10 mouse cellular contexts compared by ENCODE assay signal in the genomic region with DNA sequence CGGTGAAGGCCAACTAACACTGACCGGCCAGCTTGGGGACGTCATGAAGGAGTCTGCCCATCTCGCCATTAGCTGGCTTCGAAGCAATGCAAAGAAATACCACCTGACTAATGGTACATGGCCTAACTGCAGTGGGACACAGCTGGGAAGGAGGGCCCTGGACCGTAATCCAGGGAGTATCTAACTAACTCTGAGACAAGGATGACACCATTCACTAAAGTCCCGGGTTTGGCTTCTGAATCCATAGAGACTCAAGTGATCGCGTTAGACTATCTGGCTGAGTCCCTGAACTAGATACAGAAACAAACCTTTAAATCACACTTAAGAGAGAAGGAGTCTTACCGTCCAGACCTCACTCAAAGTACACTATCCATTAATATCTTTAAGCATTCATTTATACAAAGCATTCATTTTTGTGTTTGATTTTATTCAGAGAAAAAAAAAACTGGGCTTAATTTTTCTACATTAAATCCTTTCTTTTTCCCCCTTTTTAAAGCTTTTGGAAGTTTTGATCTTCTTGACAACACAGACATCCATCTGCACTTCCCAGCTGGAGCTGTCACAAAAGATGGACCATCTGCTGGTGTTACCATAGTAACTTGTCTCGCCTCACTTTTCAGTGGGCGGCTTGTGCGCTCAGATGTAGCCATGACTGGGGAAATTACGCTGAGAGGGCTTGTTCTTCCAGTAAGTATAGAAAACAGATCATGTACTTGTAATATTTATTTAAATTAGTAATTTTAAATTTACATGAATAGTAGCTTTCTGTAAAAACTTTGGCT. TPM values are rescaled to one million over a fixed set of nuclear protein-coding genes. Genes with fewer than 3 reads are reported as not detected.
DNase-seq lines count a peak whose midpoint lies in the region; ATAC-seq and TF ChIP-seq lines count a peak whose summit lies in the region.
"Had no signal": no experiment of that assay in that cellular context is flagged by ENCODE, and none has a peak within 500 bp of the region (broad histone marks: within the 10 kb centered on the region; RNA-seq: fewer than 3 reads in every experiment).

No protein-coding gene starts in this region.

- DNase-seq in lung, embryonic 14.5 days, result peak; percentile 71
- DNase-seq in lung, adult 2 months, result no peak
- peak; percentile 74 to 92 for DNase-seq in frontal cortex, postnatal 36 days (ENCODE audit: low spot score in 2 of 2)
- DNase-seq in left cerebral cortex, postnatal 36 days (ENCODE audit: low spot score in 2 of 2), result peak; percentile 62 to 72
- peak; percentile 68 for DNase-seq in right cerebral cortex, postnatal 25 days
- no peak for DNase-seq in liver, embryonic 11.5 days (ENCODE audit: low spot score)
- no peak for DNase-seq in heart, embryonic 10.5 days (ENCODE audit: low spot score)
- DNase-seq in thymus, postnatal 4 days, result no peak

- ATAC-seq in lung, embryonic 14.5 days (ENCODE audit: insufficient read depth), result no peak
- no peak for ATAC-seq in liver, embryonic 11.5 days (replicated peaks; ENCODE audit: low FRiP score)

- peaks cover 17% of the 10 kb centered on the region; the same call in 1 of the 2 replicates for H3K36me3 ChIP-seq in lung, embryonic 14.5 days (ENCODE audit: insufficient read depth)
- peaks cover 8% of the 10 kb centered on the region for H3K36me3 ChIP-seq in liver, embryonic 11.5 days (ENCODE audit: control insufficient read depth, insufficient read depth, low read length)
- peaks cover 49% of the 10 kb centered on the region for H3K36me3 ChIP-seq in heart, embryonic 10.5 days

- no peak overlapping the region for H3K4me2 ChIP-seq in lung, embryonic 14.5 days
- H3K4me2 ChIP-seq in liver, embryonic 11.5 days, result no peak overlapping the region
- H3K4me2 ChIP-seq: embryonic facial prominence, embryonic 13.5 days; limb, embryonic 13.5 days had no signal

- no peak for TF ChIP-seq POLR2A in lung, adult 2 months (IDR thresholded peaks at IDR 0.05; ENCODE audit: borderline replicate concordance, extremely low read depth, low read depth, low read length)

- H3K27ac ChIP-seq in lung, embryonic 14.5 days (ENCODE audit: low read depth), result no peak overlapping the region
- H3K27ac ChIP-seq in liver, embryonic 11.5 days (ENCODE audit: low read depth, low read length), result no peak overlapping the region
- no peak overlapping the region for H3K27ac ChIP-seq in heart, embryonic 10.5 days
- H3K27ac ChIP-seq: embryonic facial prominence, embryonic 13.5 days; limb, embryonic 13.5 days had no signal

- 60% methylated on average over 14 of the region's 14 CpGs for WGBS in lung, embryonic 14.5 days
- 73% methylated on average over 14 of the region's 14 CpGs for WGBS in lung, adult 2 months
- WGBS in liver, embryonic 11.5 days, result 85% methylated on average over 14 of the region's 14 CpGs
- WGBS in heart, embryonic 10.5 days, result 83% methylated on average over 14 of the region's 14 CpGs

- no peak for TF ChIP-seq CTCF in lung, embryonic 14.5 days (IDR thresholded peaks at IDR 0.05; ENCODE audit: low read depth)
- no peak for TF ChIP-seq CTCF in lung, adult 2 months (IDR thresholded peaks at IDR 0.05; ENCODE audit: insufficient read depth, low read length)

- H3K9ac ChIP-seq in lung, embryonic 14.5 days, result no peak overlapping the region
- H3K9ac ChIP-seq in liver, embryonic 11.5 days (ENCODE audit: low read depth, low read length), result no peak overlapping the region
- H3K9ac ChIP-seq: embryonic facial prominence, embryonic 13.5 days; limb, embryonic 13.5 days had no signal

- intact Hi-C loops in left cerebral cortex, postnatal 36 days (cut with DNase I), result loop anchor here (10.0 kb wide), 1 partner anchor 59 kb away; no protein-coding TSS in a partner anchor

- no peak overlapping the region for H3K4me3 ChIP-seq in lung, embryonic 14.5 days (ENCODE audit: low read depth, low read length)
- no peak overlapping the region for H3K4me3 ChIP-seq in lung, adult 2 months (replicated peaks; ENCODE audit: extremely low read depth, low read depth, low read length)
- H3K4me3 ChIP-seq in liver, embryonic 11.5 days (ENCODE audit: low read depth, low read length), result no peak overlapping the region
- H3K4me3 ChIP-seq in heart, embryonic 10.5 days, result no peak overlapping the region
- H3K4me3 ChIP-seq: embryonic facial prominence, embryonic 13.5 days; limb, embryonic 13.5 days had no signal

- no peaks in the 10 kb centered on the region for H3K4me1 ChIP-seq in lung, embryonic 14.5 days (ENCODE audit: insufficient read depth)
- H3K4me1 ChIP-seq in lung, adult 2 months (ENCODE audit: control insufficient read depth, insufficient read depth, low read length), result no peaks in the 10 kb centered on the region
- peaks cover 11% of the 10 kb centered on the region for H3K4me1 ChIP-seq in liver, embryonic 11.5 days (replicated peaks; ENCODE audit: control insufficient read depth, insufficient read depth, low read length)
- H3K4me1 ChIP-seq in heart, embryonic 10.5 days, result no peaks in the 10 kb centered on the region
- H3K4me1 ChIP-seq: limb, embryonic 13.5 days had no signal

- no peaks in the 10 kb centered on the region for H3K27me3 ChIP-seq in lung, embryonic 14.5 days (ENCODE audit: insufficient read depth, low read length)
- H3K27me3 ChIP-seq in liver, embryonic 11.5 days (replicated peaks; ENCODE audit: control insufficient read depth, insufficient read depth, low read length), result no peaks in the 10 kb centered on the region
- no peaks in the 10 kb centered on the region for H3K27me3 ChIP-seq in heart, embryonic 10.5 days (ENCODE audit: insufficient read depth, poor library complexity, severe bottlenecking)
- H3K27me3 ChIP-seq: embryonic facial prominence, embryonic 13.5 days; limb, embryonic 13.5 days had no signal

- H3K9me3 ChIP-seq in lung, embryonic 14.5 days (ENCODE audit: low read depth, low read length), result no peaks in the 10 kb centered on the region
- H3K9me3 ChIP-seq in liver, embryonic 11.5 days (ENCODE audit: control insufficient read depth, low read length), result no peaks in the 10 kb centered on the region
- H3K9me3 ChIP-seq in heart, embryonic 10.5 days, result no peaks in the 10 kb centered on the region
- H3K9me3 ChIP-seq: embryonic facial prominence, embryonic 13.5 days; limb, embryonic 13.5 days had no signal

RNA-seq across cellular contexts. Expression of a gene that starts 31.9 kb away (rescaled TPM):
- 4.1 and 6.2 TPM in 2 replicates for polyA plus RNA-seq in lung, embryonic 14.5 days (2014; fragmentation: Nextera tagmentation; extraction: Ambion mirVana)
- polyA plus RNA-seq in lung, adult 2 months (2012; rRNA removed), result 3.9 and 5.4 TPM in 2 replicates
- 1 to 10 TPM; 2.4 to 4.0 TPM for total RNA-seq in left cerebral cortex, postnatal 36 days (2021)
- 1.1 and 1.4 TPM in 2 replicates for polyA plus RNA-seq in liver, embryonic 11.5 days (2014; fragmentation: Nextera tagmentation; extraction: Ambion mirVana)
- polyA plus RNA-seq in heart, embryonic 10.5 days (2016; fragmentation: Nextera tagmentation; extraction: Ambion mirVana), result 2.9 and 4.8 TPM in 2 replicates

RNA-seq across cellular contexts. Expression of a gene that starts 32.1 kb away (rescaled TPM):
- 50.8 and 51.6 TPM in 2 replicates for polyA plus RNA-seq in lung, embryonic 14.5 days (2014; fragmentation: Nextera tagmentation; extraction: Ambion mirVana)
- 21.3 and 27.5 TPM in 2 replicates for polyA plus RNA-seq in lung, adult 2 months (2012; rRNA removed)
- 10 to 100 TPM; 31.5 to 34.2 TPM for total RNA-seq in left cerebral cortex, postnatal 36 days (2021)
- polyA plus RNA-seq in liver, embryonic 11.5 days (2014; fragmentation: Nextera tagmentation; extraction: Ambion mirVana), result 26.7 and 28.0 TPM in 2 replicates
- 29.6 and 39.9 TPM in 2 replicates for polyA plus RNA-seq in heart, embryonic 10.5 days (2016; fragmentation: Nextera tagmentation; extraction: Ambion mirVana)

Comparison
In these comparisons a context has a peak if more than half of its experiments do, and no peak if none do; other contexts are left out.
1. DNase-seq: peak in lung, embryonic 14.5 days (single experiment), frontal cortex, postnatal 36 days (2 of 2), left cerebral cortex, postnatal 36 days (2 of 2) and right cerebral cortex, postnatal 25 days (single experiment); none in lung, adult 2 months (single experiment), liver, embryonic 11.5 days (single experiment), heart, embryonic 10.5 days (single experiment) and thymus, postnatal 4 days (single experiment).